Mouse (Mus musculus) midbrain, embryonic 12.5 days (tissue): Measurements from ENCODE around the gene Smim12. TPM values are rescaled to one million over a fixed set of nuclear protein-coding genes. Genes with fewer than 3 reads are reported as not detected.

ENCODE experiments used
- ATAC-seq: fragments of 200-750 bp; cut with Nextera tagmentation; 2 replicates; pipeline ENCODE4 v1.8.0; 2017; ENCODE audit warnings: low read depth, moderate TSS enrichment, moderate library complexity; ENCODE audit not compliant: low FRiP score
- H3K27ac ChIP-seq: fragments of 300-500 bp; sonication (generic); replicated peaks from 2 replicates; pipeline ENCODE4 v1.5.1; 2016; ENCODE audit warnings: mild to moderate bottlenecking
- H3K27me3 ChIP-seq: fragments of 300-500 bp; sonication (generic); 2 replicates; pipeline ENCODE4 v1.6.1; 2016; ENCODE audit warnings: mild to moderate bottlenecking
- H3K36me3 ChIP-seq: fragments of 300-500 bp; sonication (generic); 2 replicates; pipeline ENCODE4 v1.6.1; 2016
- H3K4me1 ChIP-seq: fragments of 300-500 bp; sonication (generic); 2 replicates; pipeline ENCODE4 v1.6.1; 2016
- H3K4me2 ChIP-seq: fragments of 300-500 bp; sonication (generic); replicated peaks from 2 replicates; pipeline ENCODE4 v1.6.1; 2016; ENCODE audit warnings: mild to moderate bottlenecking, moderate library complexity
- H3K4me3 ChIP-seq: fragments of 300-500 bp; sonication (generic); 2 replicates; pipeline ENCODE4 v1.5.1; 2016; ENCODE audit warnings: mild to moderate bottlenecking
- H3K9ac ChIP-seq: fragments of 300-500 bp; sonication (generic); replicated peaks from 2 replicates; pipeline ENCODE4 v1.6.1; 2016; ENCODE audit warnings: mild to moderate bottlenecking, moderate library complexity
- H3K9me3 ChIP-seq: fragments of 300-500 bp; sonication (generic); 2 replicates; pipeline ENCODE4 v1.6.1; 2016; ENCODE audit warnings: mild to moderate bottlenecking
- WGBS: fragments of 180-500 bp; shearing (Covaris S2); methylation state at CpG from one replicate; pipeline ENCODE4 v1.1.7; 2016; 5-methylcytosine and 5-hydroxymethylcytosine counted together
- polyA plus RNA-seq: library from polyadenylated mRNA; unstranded; fragments of >200 nt; fragmentation: Nextera tagmentation; extraction: Ambion mirVana; gene quantifications from 2 replicates; pipeline ENCODE4 v1.2.1, GENCODE M21; 2016

The Smim12 gene
- 41.7 and 50.3 TPM in 2 replicates for polyA plus RNA-seq

DNA sequence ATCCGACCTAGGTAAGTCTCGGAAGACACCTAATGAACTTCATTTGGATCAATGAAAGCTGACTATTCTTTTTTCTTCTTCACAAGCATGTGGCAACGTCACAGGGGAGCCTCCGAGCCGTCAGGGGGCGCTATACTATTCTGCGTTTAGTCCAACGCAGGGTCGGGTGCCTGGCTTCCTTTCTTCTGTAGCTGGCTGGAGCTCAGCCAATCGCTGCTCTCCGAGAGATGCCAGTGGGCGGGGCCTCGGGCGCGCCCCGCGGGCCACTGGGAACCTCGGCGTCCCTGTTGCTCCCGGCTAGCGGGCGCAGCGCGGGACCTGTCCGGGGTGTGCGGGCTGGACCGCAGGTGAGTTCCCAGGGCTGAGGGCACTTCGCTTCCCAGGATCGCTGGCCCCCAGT, at the start of gene Smim12:
Gene Smim12 (plus strand): TSS at position 233 of the 400 bp plus-strand sequence.
- H3K9me3 ChIP-seq = no peaks in the 10 kb centered on the region
- H3K9ac ChIP-seq = peak within 1 kb of the TSS; percentile 92
- H3K27me3 ChIP-seq = peaks cover 14% of the 10 kb centered on the region; the same call in 1 of the 2 replicates
- peak; percentile 96 for ATAC-seq
- H3K4me3 ChIP-seq = peak within 1 kb of the TSS; percentile 88
- H3K4me1 ChIP-seq = peaks cover 13% of the 10 kb centered on the region
- peak within 1 kb of the TSS; percentile 58 for H3K27ac ChIP-seq
- H3K36me3 ChIP-seq = peaks cover 19% of the 10 kb centered on the region
- H3K4me2 ChIP-seq = peak within 1 kb of the TSS; percentile 99
- WGBS = under 1% methylated on average over 29 of the region's 29 CpGs

DNA sequence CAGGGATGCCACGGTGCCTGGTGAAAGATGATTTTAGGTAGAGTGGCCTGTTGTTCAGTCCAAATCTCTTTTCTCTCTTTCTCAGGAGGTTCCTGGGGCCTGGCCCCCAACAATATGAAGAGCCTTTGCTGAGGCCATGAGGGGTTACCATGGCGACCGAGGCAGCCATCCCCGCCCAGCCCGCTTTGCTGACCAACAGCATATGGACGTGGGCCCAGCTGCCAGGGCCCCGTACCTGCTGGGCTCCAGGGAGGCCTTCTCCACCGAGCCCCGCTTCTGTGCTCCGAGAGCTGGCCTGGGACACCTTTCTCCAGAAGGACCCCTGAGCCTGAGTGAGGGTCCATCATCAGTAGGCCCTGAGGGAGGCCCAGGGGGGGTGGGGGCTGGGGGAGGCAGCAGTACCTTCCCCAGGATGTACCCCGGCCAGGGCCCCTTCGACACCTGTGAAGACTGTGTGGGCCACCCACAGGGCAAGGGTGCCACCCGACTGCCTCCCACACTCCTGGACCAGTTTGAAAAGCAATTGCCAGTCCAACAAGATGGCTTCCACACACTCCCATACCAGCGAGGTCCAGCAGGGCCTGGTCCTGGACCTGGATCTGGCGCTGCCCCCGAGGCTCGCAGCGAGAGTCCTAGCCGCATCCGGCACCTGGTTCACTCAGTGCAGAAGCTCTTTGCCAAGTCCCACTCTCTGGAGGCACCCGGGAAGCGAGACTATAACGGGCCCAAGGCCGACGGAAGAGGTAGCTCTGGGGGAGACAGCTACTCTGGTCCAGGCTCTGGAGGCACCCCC, 48.9 kb upstream of the Smim12 start:
- peak; percentile 41; the same call in 1 of the 2 replicates for ATAC-seq
- H3K9me3 ChIP-seq = no peaks in the 10 kb centered on the region
- H3K4me1 ChIP-seq = peaks cover 18% of the 10 kb centered on the region
- no peak overlapping the region for H3K4me2 ChIP-seq
- no peak overlapping the region for H3K9ac ChIP-seq
- H3K36me3 ChIP-seq = peaks cover 5% of the 10 kb centered on the region
- no peak overlapping the region for H3K4me3 ChIP-seq
- no peak overlapping the region for H3K27ac ChIP-seq
- no peaks in the 10 kb centered on the region for H3K27me3 ChIP-seq
- 78% methylated on average over 25 of the region's 25 CpGs for WGBS

DNA sequence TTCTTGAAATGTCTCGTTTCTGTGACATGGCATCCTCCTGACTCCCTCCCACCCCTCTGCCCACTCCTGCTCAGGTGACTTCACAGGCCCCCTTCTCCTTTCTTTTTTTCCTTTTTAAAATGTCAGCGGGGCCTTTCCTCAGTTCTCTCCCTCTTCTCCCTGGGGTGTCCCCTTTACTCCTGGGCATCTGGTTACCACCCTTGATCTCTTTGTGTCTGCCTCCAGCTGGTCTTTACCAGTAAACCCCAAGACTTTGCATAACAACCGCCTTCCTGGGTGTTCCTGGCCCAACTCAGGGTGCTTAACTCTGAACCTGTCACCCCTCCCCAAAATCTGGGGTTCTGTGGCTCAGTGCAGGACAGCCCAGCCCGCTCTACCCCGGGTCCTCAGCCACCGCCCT, 45.0 kb upstream of the Smim12 start:
- Histone ChIP-seq H3K27me3 (no peaks in the 10 kb centered on the region), H3K9me3 (no peaks in the 10 kb centered on the region), H3K9ac (no peak overlapping the region), H3K4me3 (no peak overlapping the region), H3K27ac (no peak overlapping the region), H3K36me3 (peaks cover 5% of the 10 kb centered on the region), H3K4me2 (no peak overlapping the region), H3K4me1 (peaks cover 12% of the 10 kb centered on the region)
- no peak for ATAC-seq
- 30% methylated on average over 6 of the region's 6 CpGs for WGBS

DNA sequence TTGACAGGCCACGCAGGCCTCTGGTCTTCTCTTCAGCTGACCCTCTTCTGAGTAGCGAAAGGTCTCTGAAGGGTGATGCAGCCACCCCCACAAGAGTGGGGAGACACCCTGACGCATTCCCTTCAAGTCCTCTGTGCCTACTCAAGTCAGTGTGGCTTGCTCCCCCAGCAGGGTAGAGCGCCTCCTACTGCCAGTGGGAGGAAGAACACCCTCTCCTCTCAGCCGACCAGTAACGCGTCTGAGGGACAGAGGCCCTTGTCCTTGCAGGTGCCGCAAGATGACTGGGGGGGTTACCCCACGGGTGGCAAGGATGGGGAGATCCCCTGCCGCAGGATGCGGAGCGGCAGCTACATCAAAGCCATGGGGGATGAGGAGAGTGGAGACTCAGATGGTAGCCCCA, 44.2 kb upstream of the Smim12 start:
- no peaks in the 10 kb centered on the region for H3K27me3 ChIP-seq
- peaks cover 5% of the 10 kb centered on the region for H3K36me3 ChIP-seq
- H3K9ac ChIP-seq = no peak overlapping the region
- H3K9me3 ChIP-seq = no peaks in the 10 kb centered on the region
- no peak overlapping the region for H3K4me2 ChIP-seq
- H3K4me3 ChIP-seq = no peak overlapping the region
- peaks cover 4% of the 10 kb centered on the region; the same call in 1 of the 2 replicates for H3K4me1 ChIP-seq
- WGBS = 56% methylated on average over 12 of the region's 12 CpGs
- no peak overlapping the region for H3K27ac ChIP-seq
- no peak for ATAC-seq

DNA sequence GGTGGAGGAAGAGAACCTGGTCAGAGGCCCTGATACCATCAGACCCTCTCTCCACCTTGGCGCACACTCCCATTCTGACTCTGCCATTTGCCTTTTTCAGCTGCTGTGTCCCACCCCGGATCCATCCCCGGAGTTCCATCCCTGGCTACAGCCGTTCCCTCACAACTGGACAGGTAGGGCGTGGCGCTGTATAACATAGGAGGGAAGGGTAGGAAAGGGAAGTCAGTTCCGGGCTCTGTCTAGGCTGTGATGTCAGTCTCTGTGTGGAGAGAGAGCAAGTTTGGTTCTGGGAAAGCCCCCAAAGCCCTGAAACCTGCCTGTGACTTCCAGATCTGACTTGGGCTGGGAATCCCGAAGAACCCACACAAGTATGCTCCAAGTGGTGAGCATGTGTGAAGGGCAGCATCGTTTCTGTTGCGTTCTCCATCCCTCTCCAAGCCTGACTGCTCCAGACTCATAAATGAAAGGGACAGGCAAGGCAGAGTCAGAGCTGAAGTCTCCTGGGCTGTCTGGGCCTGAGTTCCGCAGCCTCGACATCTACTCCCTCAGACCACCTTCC, 43.3 kb upstream of the Smim12 start:
- no peaks in the 10 kb centered on the region for H3K9me3 ChIP-seq
- H3K9ac ChIP-seq = no peak overlapping the region
- H3K27ac ChIP-seq = no peak overlapping the region
- 0 out of 2 replicates have a peak, but pooled peaks cover under 1% of the 10 kb centered on the region for H3K36me3 ChIP-seq
- WGBS = 86% methylated on average over 12 of the region's 12 CpGs
- no peak for ATAC-seq
- no peak overlapping the region for H3K4me3 ChIP-seq
- no peaks in the 10 kb centered on the region for H3K4me1 ChIP-seq
- H3K27me3 ChIP-seq = no peaks in the 10 kb centered on the region
- no peak overlapping the region for H3K4me2 ChIP-seq

DNA sequence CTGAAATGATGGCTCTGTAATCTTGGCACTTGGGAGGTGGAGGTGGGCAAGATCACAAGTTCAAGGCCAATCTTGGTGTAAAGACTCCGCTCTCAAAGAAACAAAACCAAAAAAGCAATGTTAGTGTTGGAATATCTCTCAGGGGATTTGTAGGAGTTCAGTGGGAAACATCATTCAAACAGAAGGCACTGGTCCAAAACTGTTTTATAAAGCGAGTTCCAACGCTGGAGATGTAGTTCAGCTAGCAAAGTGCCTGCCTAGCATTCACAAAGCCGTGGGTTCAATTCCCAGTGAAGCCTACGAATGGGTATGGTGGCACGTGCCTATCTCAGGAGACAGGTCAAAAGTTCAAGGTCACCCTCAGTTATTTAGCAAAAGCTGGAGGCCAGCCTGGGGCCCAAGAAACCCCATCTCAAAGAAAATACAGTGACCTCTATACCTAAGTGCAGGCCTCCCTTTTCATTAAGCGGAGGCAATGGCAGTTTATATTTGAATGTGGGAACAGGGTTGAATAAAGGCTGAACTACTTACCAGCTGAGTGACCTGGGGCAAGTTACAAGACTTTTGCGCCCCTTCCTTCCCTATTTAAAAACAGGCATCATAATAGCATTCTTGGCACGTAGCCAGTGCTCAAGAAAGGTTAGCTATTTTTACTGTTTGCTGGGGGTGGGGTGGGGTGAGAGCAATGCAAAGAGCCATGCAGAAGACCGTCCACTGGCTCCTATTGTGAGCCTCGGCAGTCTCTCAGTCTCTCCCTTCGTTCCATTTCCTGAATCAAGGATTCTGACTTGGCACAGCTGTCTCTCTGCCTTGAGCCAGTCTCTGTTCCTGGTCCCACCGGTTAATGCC, 42.6 kb upstream of the Smim12 start:
- Histone ChIP-seq H3K4me3 (no peak overlapping the region), H3K4me2 (no peak overlapping the region), H3K36me3 (no peaks in the 10 kb centered on the region), H3K4me1 (no peaks in the 10 kb centered on the region), H3K9ac (no peak overlapping the region), H3K27ac (no peak overlapping the region), H3K9me3 (no peaks in the 10 kb centered on the region), H3K27me3 (no peaks in the 10 kb centered on the region)
- ATAC-seq = no peak
- WGBS = 78% methylated on average over 13 of the region's 13 CpGs

DNA sequence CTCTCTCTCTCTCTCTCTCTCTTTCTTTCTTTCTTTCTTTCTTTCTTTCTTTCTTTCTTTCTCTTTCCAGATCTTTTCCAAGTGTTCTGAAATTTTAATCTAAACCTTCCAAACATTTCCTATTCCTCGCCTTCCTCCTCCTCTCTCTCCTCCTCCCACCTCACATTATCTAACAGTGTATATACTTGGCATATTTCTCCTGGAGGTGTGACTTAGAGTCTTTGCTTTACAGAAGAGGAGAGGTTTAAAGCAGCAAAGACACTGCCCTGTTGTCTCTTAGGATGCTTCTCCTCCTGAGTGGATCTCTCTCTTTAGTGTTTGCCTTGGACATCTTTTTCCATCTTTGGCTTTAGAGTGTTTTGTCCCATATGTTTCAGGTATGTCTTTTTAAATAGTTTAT, 40.5 kb upstream of the Smim12 start:
- Histone ChIP-seq H3K36me3 (no peaks in the 10 kb centered on the region), H3K9ac (no peak overlapping the region), H3K4me2 (no peak overlapping the region), H3K27me3 (no peaks in the 10 kb centered on the region), H3K27ac (no peak overlapping the region), H3K9me3 (no peaks in the 10 kb centered on the region), H3K4me1 (no peaks in the 10 kb centered on the region), H3K4me3 (no peak overlapping the region)
- no peak for ATAC-seq
- 78% methylated on average over 1 of the region's 1 CpGs for WGBS

DNA sequence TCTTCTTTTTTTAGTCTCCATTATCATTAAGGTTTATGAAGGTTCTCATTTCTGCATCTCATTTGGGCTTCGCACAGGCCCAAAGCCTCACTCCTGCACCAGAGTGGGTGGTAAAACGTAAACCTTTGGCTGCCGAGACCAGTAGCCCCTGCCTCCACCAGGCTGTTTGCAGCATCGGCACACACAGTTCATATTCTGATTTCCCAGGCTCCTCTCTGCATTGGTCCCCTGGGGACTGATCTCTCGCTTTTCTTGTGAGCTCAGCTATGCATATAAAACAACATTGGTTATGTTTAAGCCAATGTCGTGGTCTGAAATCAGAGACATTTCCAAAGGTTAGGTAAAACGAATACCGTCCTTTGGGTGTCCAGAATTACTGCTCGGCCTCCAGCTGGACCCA, 32.3 kb upstream of the Smim12 start:
- 76% methylated on average over 9 of the region's 9 CpGs for WGBS
- Histone ChIP-seq H3K9me3 (no peaks in the 10 kb centered on the region), H3K27ac (0 out of 2 replicates have a peak overlapping the region, but pooled peaks have one; percentile 2), H3K4me3 (no peak overlapping the region), H3K4me1 (peaks cover 17% of the 10 kb centered on the region), H3K27me3 (peaks cover 30% of the 10 kb centered on the region), H3K36me3 (no peaks in the 10 kb centered on the region), H3K9ac (no peak overlapping the region), H3K4me2 (no peak overlapping the region)
- ATAC-seq = no peak

DNA sequence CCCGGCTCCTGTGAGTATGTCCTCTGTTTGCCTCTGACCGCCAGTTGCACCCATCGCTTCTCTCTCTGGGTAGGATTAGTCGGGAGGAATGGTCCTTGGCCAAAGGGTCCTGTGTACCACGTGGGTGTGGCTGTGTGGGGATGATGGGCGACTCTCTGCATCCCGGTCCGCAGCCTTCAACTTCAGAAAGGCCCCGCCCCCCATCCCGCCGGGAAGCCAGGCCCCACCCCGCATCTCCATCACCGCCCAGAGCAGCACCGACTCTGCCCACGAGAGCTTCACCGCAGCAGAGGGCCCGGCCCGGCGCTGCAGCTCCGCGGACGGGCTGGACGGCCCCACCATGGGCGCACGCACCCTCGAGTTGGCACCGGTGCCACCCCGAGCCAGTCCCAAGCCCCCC, 29.1 kb upstream of the Smim12 start:
- Histone ChIP-seq H3K27ac (no peak overlapping the region), H3K9ac (0 out of 2 replicates have a peak overlapping the region, but pooled peaks have one; percentile 20), H3K9me3 (no peaks in the 10 kb centered on the region), H3K4me3 (peak overlapping the region; percentile 18), H3K36me3 (no peaks in the 10 kb centered on the region), H3K4me2 (peak overlapping the region; percentile 40), H3K27me3 (peaks cover 30% of the 10 kb centered on the region), H3K4me1 (peaks cover 20% of the 10 kb centered on the region)
- ATAC-seq = no peak
- WGBS = 19% methylated on average over 25 of the region's 28 CpGs

DNA sequence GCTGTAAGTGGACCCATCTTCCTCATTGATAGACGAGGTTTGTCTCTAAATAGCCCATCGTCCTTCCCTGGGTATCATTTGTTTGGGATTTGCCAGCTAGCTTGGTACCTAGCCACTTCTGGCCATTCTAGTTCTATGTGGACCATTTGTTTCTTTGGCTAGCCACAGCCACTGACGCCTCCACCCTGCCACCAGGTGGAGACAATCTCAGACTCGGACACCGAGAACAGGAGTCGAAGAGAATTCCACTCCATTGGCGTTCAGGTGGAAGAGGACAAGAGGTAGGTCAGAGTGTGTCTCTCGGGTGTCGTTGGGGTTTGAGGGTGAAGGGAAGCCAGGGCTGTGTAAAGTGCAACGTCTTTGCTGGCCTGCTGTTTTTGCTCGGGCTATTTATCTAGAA, 28.5 kb upstream of the Smim12 start:
- Histone ChIP-seq H3K9me3 (no peaks in the 10 kb centered on the region), H3K27me3 (peaks cover 30% of the 10 kb centered on the region), H3K4me3 (peak overlapping the region; percentile 18; the same call in 1 of the 2 replicates), H3K36me3 (no peaks in the 10 kb centered on the region), H3K4me2 (no peak overlapping the region), H3K27ac (no peak overlapping the region), H3K4me1 (peaks cover 20% of the 10 kb centered on the region), H3K9ac (no peak overlapping the region)
- 58% methylated on average over 11 of the region's 11 CpGs for WGBS
- ATAC-seq = no peak

DNA sequence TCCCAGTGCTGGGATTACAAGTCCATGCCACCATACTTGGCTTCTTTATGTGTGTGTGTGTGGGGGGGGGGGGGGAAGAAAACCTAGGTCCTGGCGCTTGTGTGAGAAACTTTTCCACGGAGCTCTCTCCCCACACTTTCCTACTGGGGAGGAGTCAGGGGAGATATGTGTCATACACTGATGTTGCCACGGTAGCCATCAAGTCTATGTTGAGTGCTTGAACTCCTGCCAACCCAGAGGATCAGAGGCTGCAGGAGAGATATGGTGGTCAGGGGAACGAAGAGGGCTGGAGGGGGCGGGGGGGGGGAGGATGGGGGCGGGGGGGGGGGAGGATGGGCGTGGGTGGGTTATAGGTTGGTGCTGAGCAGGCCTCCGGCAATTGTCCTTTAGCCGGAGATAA, 27.8 kb upstream of the Smim12 start:
- H3K4me1 ChIP-seq = peaks cover 20% of the 10 kb centered on the region
- H3K4me3 ChIP-seq = no peak overlapping the region
- H3K9ac ChIP-seq = 0 out of 2 replicates have a peak overlapping the region, but pooled peaks have one; percentile 1
- ATAC-seq = no peak
- no peaks in the 10 kb centered on the region for H3K9me3 ChIP-seq
- 56% methylated on average over 4 of the region's 9 CpGs for WGBS
- H3K36me3 ChIP-seq = peaks cover 5% of the 10 kb centered on the region; the same call in 1 of the 2 replicates
- peaks cover 30% of the 10 kb centered on the region for H3K27me3 ChIP-seq
- H3K27ac ChIP-seq = no peak overlapping the region
- H3K4me2 ChIP-seq = no peak overlapping the region
